Mouse (Mus musculus) forebrain, embryonic 12.5 days (tissue): ENCODE measurements around the gene Hmg20a. TPM values are rescaled to one million over a fixed set of nuclear protein-coding genes. Genes with fewer than 3 reads are reported as not detected.

Experiments used
- ATAC-seq: fragments of 200-750 bp; cut with Nextera tagmentation; 2 replicates; pipeline ENCODE4 v1.8.0; 2017; ENCODE audit warnings: moderate TSS enrichment; ENCODE audit not compliant: low FRiP score
- H3K27ac ChIP-seq: fragments of 300-500 bp; sonication (generic); 2 replicates; pipeline ENCODE4 v1.5.1; 2016; ENCODE audit warnings: mild to moderate bottlenecking
- H3K27me3 ChIP-seq: fragments of 300-500 bp; sonication (generic); 2 replicates; pipeline ENCODE4 v1.6.1; 2016; ENCODE audit warnings: mild to moderate bottlenecking
- H3K36me3 ChIP-seq: fragments of 300-500 bp; sonication (generic); replicated peaks from 2 replicates; pipeline ENCODE4 v1.6.1; 2016; ENCODE audit warnings: mild to moderate bottlenecking
- H3K4me1 ChIP-seq: fragments of 300-500 bp; sonication (generic); 2 replicates; pipeline ENCODE4 v1.6.1; 2016
- H3K4me2 ChIP-seq: fragments of 300-500 bp; sonication (generic); 2 replicates; pipeline ENCODE4 v1.6.1; 2016; ENCODE audit warnings: mild to moderate bottlenecking, moderate library complexity
- H3K4me3 ChIP-seq: fragments of 300-500 bp; sonication (generic); replicated peaks from 2 replicates; pipeline ENCODE4 v1.5.1; 2016; ENCODE audit warnings: mild to moderate bottlenecking
- H3K9ac ChIP-seq: fragments of 300-500 bp; sonication (generic); 2 replicates; pipeline ENCODE4 v1.6.1; 2016; ENCODE audit warnings: mild to moderate bottlenecking
- H3K9me3 ChIP-seq: fragments of 300-500 bp; sonication (generic); 2 replicates; pipeline ENCODE4 v1.6.1; 2016
- WGBS: fragments of 180-500 bp; shearing (Covaris S2); methylation state at CpG from one replicate; pipeline ENCODE4 v1.1.7; 2016; 5-methylcytosine and 5-hydroxymethylcytosine counted together
- polyA plus RNA-seq: library from polyadenylated mRNA; unstranded; fragments of >200 nt; fragmentation: Nextera tagmentation; extraction: Ambion mirVana; gene quantifications from 2 replicates; pipeline ENCODE4 v1.2.1, GENCODE M21; 2016

Hmg20a gene
- polyA plus RNA-seq, 1 experiment from 2014 or later: 74.0 TPM

GRCm38 (mm10) chr9:56486158-56486557, 67.7 kb downstream of the Hmg20a start:
- Histone ChIP-seq H3K9ac (no peak overlapping the region), H3K27ac (no peak overlapping the region), H3K27me3 (no peaks in the 10 kb centered on the region), H3K4me1 (no peaks in the 10 kb centered on the region), H3K9me3 (no peaks in the 10 kb centered on the region), H3K4me2 (no peak overlapping the region), H3K4me3 (no peak overlapping the region), H3K36me3 (peaks cover 42% of the 10 kb centered on the region)
- no peak for ATAC-seq
- 84% methylated on average over 3 of the region's 3 CpGs for WGBS

GRCm38 (mm10) chr9:56487651-56488050, 69.2 kb downstream of the Hmg20a start:
- no peaks in the 10 kb centered on the region for H3K4me1 ChIP-seq
- no peak overlapping the region for H3K4me3 ChIP-seq
- no peak overlapping the region for H3K27ac ChIP-seq
- H3K4me2 ChIP-seq: no peak overlapping the region
- 94% methylated on average over 3 of the region's 3 CpGs for WGBS
- peaks cover 50% of the 10 kb centered on the region for H3K36me3 ChIP-seq
- no peak for ATAC-seq
- H3K9ac ChIP-seq: no peak overlapping the region
- H3K27me3 ChIP-seq: no peaks in the 10 kb centered on the region
- H3K9me3 ChIP-seq: no peaks in the 10 kb centered on the region

GRCm38 (mm10) chr9:56492391-56492790, 74.0 kb downstream of the Hmg20a start:
- 81% methylated on average over 3 of the region's 3 CpGs for WGBS
- no peak for ATAC-seq
- no peak overlapping the region for H3K27ac ChIP-seq

GRCm38 (mm10) chr9:56492916-56493315, 74.5 kb downstream of the Hmg20a start:
- Histone ChIP-seq H3K9ac (no peak overlapping the region), H3K4me3 (no peak overlapping the region), H3K4me1 (peaks cover 9% of the 10 kb centered on the region), H3K27me3 (no peaks in the 10 kb centered on the region), H3K9me3 (no peaks in the 10 kb centered on the region), H3K27ac (no peak overlapping the region), H3K36me3 (peaks cover 67% of the 10 kb centered on the region), H3K4me2 (no peak overlapping the region)
- ATAC-seq: no peak
- WGBS: 59% methylated on average over 1 of the region's 1 CpGs

More at GRCm38 (mm10) chr9:56492391-56492790, 74.0 kb downstream of the Hmg20a start:
- Histone ChIP-seq H3K9ac (no peak overlapping the region), H3K9me3 (no peaks in the 10 kb centered on the region), H3K36me3 (peaks cover 72% of the 10 kb centered on the region), H3K4me2 (no peak overlapping the region), H3K4me3 (no peak overlapping the region), H3K4me1 (peaks cover 9% of the 10 kb centered on the region), H3K27me3 (no peaks in the 10 kb centered on the region)

GRCm38 (mm10) chr9:56495088-56495487, 76.7 kb downstream of the Hmg20a start:
- Histone ChIP-seq H3K4me3 (no peak overlapping the region), H3K27ac (no peak overlapping the region; the same call in 1 of the 2 replicates)

GRCm38 (mm10) chr9:56495795-56496232, 77.4 kb downstream of the Hmg20a start:
- WGBS: 42% methylated on average over 5 of the region's 5 CpGs
- no peak overlapping the region for H3K9ac ChIP-seq
- H3K36me3 ChIP-seq: peaks cover 41% of the 10 kb centered on the region
- no peaks in the 10 kb centered on the region for H3K9me3 ChIP-seq
- no peak overlapping the region for H3K4me3 ChIP-seq
- H3K27me3 ChIP-seq: no peaks in the 10 kb centered on the region
- ATAC-seq: no peak
- H3K27ac ChIP-seq: no peak overlapping the region
- peaks cover 9% of the 10 kb centered on the region for H3K4me1 ChIP-seq
- no peak overlapping the region for H3K4me2 ChIP-seq

More at GRCm38 (mm10) chr9:56495088-56495487, 76.7 kb downstream of the Hmg20a start:
- H3K9ac ChIP-seq: no peak overlapping the region
- WGBS: 47% methylated on average over 7 of the region's 7 CpGs
- peaks cover 48% of the 10 kb centered on the region for H3K36me3 ChIP-seq
- H3K27me3 ChIP-seq: no peaks in the 10 kb centered on the region
- ATAC-seq: no peak
- H3K4me1 ChIP-seq: peaks cover 9% of the 10 kb centered on the region
- H3K4me2 ChIP-seq: no peak overlapping the region
- H3K9me3 ChIP-seq: no peaks in the 10 kb centered on the region

- Histone ChIP-seq H3K9me3 (no peaks in the 10 kb centered on the region), H3K27ac (no peak overlapping the region), H3K36me3 (peaks cover 33% of the 10 kb centered on the region), H3K4me1 (peaks cover 14% of the 10 kb centered on the region), H3K4me3 (no peak overlapping the region), H3K27me3 (no peaks in the 10 kb centered on the region), H3K4me2 (no peak overlapping the region), H3K9ac (no peak overlapping the region)
- 91% methylated on average over 5 of the region's 5 CpGs for WGBS
- ATAC-seq: no peak
These were observed 78.2 kb downstream of the Hmg20a start for GRCm38 (mm10) chr9:56496567-56496966.

- no peak overlapping the region for H3K4me2 ChIP-seq
- ATAC-seq: no peak
- H3K9ac ChIP-seq: no peak overlapping the region
- H3K27ac ChIP-seq: no peak overlapping the region
- no peaks in the 10 kb centered on the region for H3K27me3 ChIP-seq
- no peak overlapping the region for H3K4me3 ChIP-seq
- 84% methylated on average over 5 of the region's 5 CpGs for WGBS
- H3K36me3 ChIP-seq: peaks cover 26% of the 10 kb centered on the region
- peaks cover 22% of the 10 kb centered on the region for H3K4me1 ChIP-seq
- no peaks in the 10 kb centered on the region for H3K9me3 ChIP-seq
These were observed 78.9 kb downstream of the Hmg20a start for GRCm38 (mm10) chr9:56497181-56497864.

GRCm38 (mm10) chr9:56499324-56500067, 81.1 kb downstream of the Hmg20a start:
- no peak overlapping the region for H3K4me2 ChIP-seq
- no peak for ATAC-seq
- H3K9ac ChIP-seq: no peak overlapping the region
- WGBS: 82% methylated on average over 8 of the region's 8 CpGs
- peaks cover 33% of the 10 kb centered on the region for H3K4me1 ChIP-seq
- H3K4me3 ChIP-seq: no peak overlapping the region
- H3K27me3 ChIP-seq: no peaks in the 10 kb centered on the region
- no peaks in the 10 kb centered on the region for H3K9me3 ChIP-seq
- H3K36me3 ChIP-seq: peaks cover 16% of the 10 kb centered on the region
- no peak overlapping the region for H3K27ac ChIP-seq

- Histone ChIP-seq H3K4me1 (peaks cover 32% of the 10 kb centered on the region), H3K9me3 (no peaks in the 10 kb centered on the region), H3K4me3 (no peak overlapping the region), H3K4me2 (no peak overlapping the region), H3K36me3 (0 out of 2 replicates have a peak, but pooled peaks cover under 1% of the 10 kb centered on the region), H3K27me3 (peaks cover 4% of the 10 kb centered on the region; the same call in 1 of the 2 replicates), H3K9ac (no peak overlapping the region), H3K27ac (peak overlapping the region; percentile 6; the same call in 1 of the 2 replicates)
- WGBS: 75% methylated on average over 8 of the region's 8 CpGs
- no peak for ATAC-seq
These were observed 82.6 kb downstream of the Hmg20a start for GRCm38 (mm10) chr9:56500893-56501590.

- ATAC-seq: no peak
- no peak overlapping the region for H3K27ac ChIP-seq
- no peak overlapping the region for H3K4me2 ChIP-seq
- peaks cover 4% of the 10 kb centered on the region; the same call in 1 of the 2 replicates for H3K27me3 ChIP-seq
- peaks cover 41% of the 10 kb centered on the region for H3K4me1 ChIP-seq
- no peaks in the 10 kb centered on the region for H3K9me3 ChIP-seq
- no peaks in the 10 kb centered on the region for H3K36me3 ChIP-seq
- WGBS: 44% methylated on average over 10 of the region's 10 CpGs
- no peak overlapping the region for H3K4me3 ChIP-seq
- H3K9ac ChIP-seq: no peak overlapping the region
These were observed 83.5 kb downstream of the Hmg20a start for GRCm38 (mm10) chr9:56501721-56502542.
